Mouse (Mus musculus): ENCODE measurements around the gene Flot1.

DNA sequence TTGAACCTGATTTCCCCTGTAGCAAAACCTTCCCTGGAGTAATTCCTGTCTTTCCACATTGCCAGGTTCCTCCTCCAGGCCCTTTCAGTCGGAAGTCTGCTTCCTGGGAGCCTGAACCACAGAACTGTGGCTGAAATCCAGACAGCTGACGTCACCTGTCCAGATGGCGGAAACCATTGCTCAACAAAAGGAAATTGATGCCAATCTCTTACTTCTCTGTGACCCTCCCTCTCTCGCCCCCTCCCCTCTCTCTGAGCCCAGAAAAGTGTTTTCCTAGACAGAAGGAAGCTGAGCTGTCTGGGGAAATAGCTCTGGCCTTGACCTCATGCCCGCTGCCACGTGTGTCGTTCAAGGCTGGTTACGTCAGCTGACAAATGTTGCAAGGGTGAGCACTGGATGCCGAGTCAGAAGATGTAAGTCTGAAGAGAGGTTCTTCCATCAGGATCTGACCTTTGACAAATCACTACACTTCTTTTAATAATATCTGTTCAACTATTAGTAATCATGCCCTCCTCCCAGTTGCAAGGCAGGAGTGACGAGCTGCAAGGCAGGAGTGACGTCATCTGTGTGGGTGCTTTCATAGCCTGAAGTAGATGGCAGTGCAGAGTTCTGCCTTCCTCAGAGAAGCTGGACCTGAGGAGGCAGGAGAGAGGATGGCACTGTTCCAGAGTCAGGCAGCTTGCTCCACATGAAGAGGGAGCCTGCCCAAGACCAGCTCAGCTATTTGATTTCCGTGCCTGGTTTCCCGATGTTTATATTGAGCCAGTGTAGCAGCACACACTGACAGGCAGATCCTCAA lies 46.0 kb upstream of the Flot1 start:
- no peak for TF ChIP-seq CTCF (IDR thresholded peaks at IDR 0.05; ENCODE audit: control insufficient read depth, insufficient read depth, low read length)
- no peak for TF ChIP-seq POLR2A (IDR thresholded peaks at IDR 0.05; ENCODE audit: borderline replicate concordance, control insufficient read depth, low read depth, low read length)

Measured in bone marrow, adult 2 months (tissue).